Mouse (Mus musculus) stomach, embryonic 16.5 days (tissue): ENCODE measurements around the gene Esrra. TPM values are rescaled to one million over a fixed set of nuclear protein-coding genes. Genes with fewer than 3 reads are reported as not detected.

Source experiments
- ATAC-seq: fragments of 200-750 bp; cut with Nextera tagmentation; 2 replicates; pipeline ENCODE4 v1.8.0; 2017; ENCODE audit warnings: moderate number of reproducible peaks, moderate TSS enrichment; ENCODE audit not compliant: insufficient read depth, low FRiP score
- H3K27ac ChIP-seq: fragments of 300-500 bp; sonication (generic); 2 replicates; pipeline ENCODE4 v1.5.1; 2014; ENCODE audit warnings: low read length
- H3K27me3 ChIP-seq: fragments of 300-500 bp; sonication (generic); 2 replicates; pipeline ENCODE4 v1.6.1; 2014; ENCODE audit warnings: low read length, control low read depth, mixed read lengths; ENCODE audit not compliant: control insufficient read depth, insufficient read depth
- H3K36me3 ChIP-seq: fragments of 300-500 bp; sonication (generic); 2 replicates; pipeline ENCODE4 v1.6.1; 2014; ENCODE audit warnings: low read length; ENCODE audit not compliant: control insufficient read depth, insufficient read depth
- H3K4me1 ChIP-seq: fragments of 300-500 bp; sonication (generic); 2 replicates; pipeline ENCODE4 v1.6.1; 2014; ENCODE audit warnings: low read length, control low read depth, mixed read lengths; ENCODE audit not compliant: control insufficient read depth, insufficient read depth
- H3K4me2 ChIP-seq: fragments of 300-500 bp; sonication (generic); 2 replicates; pipeline ENCODE4 v1.6.1; 2014; ENCODE audit warnings: low read depth, low read length, mixed read lengths
- H3K4me3 ChIP-seq: fragments of 300-500 bp; sonication (generic); replicated peaks from 2 replicates; pipeline ENCODE4 v1.5.1; 2014; ENCODE audit warnings: mild to moderate bottlenecking, low read length
- H3K9ac ChIP-seq: fragments of 300-500 bp; sonication (generic); 2 replicates; pipeline ENCODE4 v1.6.1; 2014; ENCODE audit warnings: low read length
- H3K9me3 ChIP-seq: fragments of 300-500 bp; sonication (generic); replicated peaks from 2 replicates; pipeline ENCODE4 v1.6.1; 2016; ENCODE audit warnings: low read length, control low read depth; ENCODE audit not compliant: control insufficient read depth
- WGBS: fragments of 180-500 bp; shearing (Covaris S2); extraction: QIAGEN DNeasy Blood & Tissue Kit; methylation state at CpG from one replicate; pipeline ENCODE4 v1.1.7; 2014; 5-methylcytosine and 5-hydroxymethylcytosine counted together
- polyA plus RNA-seq: library from polyadenylated mRNA; unstranded; fragments of >200 nt; fragmentation: Nextera tagmentation; extraction: Ambion mirVana; gene quantifications from 2 replicates; pipeline ENCODE4 v1.2.1, GENCODE M21; 2015

The Esrra gene
- 17.8 and 18.0 TPM in 2 replicates for polyA plus RNA-seq

GRCm38 (mm10) chr19:6921647-6922567 is at the start of gene Esrra:
Gene Esrra, minus strand, starts transcription at chr19:6921813.
- ATAC-seq, result peak; percentile 96
- peaks cover 31% of the 10 kb centered on the region for H3K27me3 ChIP-seq
- H3K4me3 ChIP-seq, result peak within 1 kb of the TSS; percentile 84
- peak within 1 kb of the TSS; percentile 87 for H3K4me2 ChIP-seq
- H3K9ac ChIP-seq, result peak within 1 kb of the TSS; percentile 93
- peak within 1 kb of the TSS; percentile 92 for H3K27ac ChIP-seq
- peaks cover 40% of the 10 kb centered on the region for H3K4me1 ChIP-seq
- under 1% methylated on average over 65 of the region's 66 CpGs for WGBS
- H3K36me3 ChIP-seq, result no peaks in the 10 kb centered on the region; the same call in 1 of the 2 replicates
- no peaks in the 10 kb centered on the region; the same call in 1 of the 2 replicates for H3K9me3 ChIP-seq

- no peak for ATAC-seq
- H3K4me1 ChIP-seq, result peaks cover 45% of the 10 kb centered on the region
Observed at GRCm38 (mm10) chr19:6970460-6971085, 49.0 kb upstream of the Esrra start.

GRCm38 (mm10) chr19:6969665-6970381 is 48.2 kb upstream of the Esrra start:
- Histone ChIP-seq H3K36me3 (peaks cover 17% of the 10 kb centered on the region), H3K9me3 (no peaks in the 10 kb centered on the region), H3K4me1 (peaks cover 45% of the 10 kb centered on the region), H3K27me3 (no peaks in the 10 kb centered on the region), H3K4me2 (peak overlapping the region; percentile 74), H3K27ac (peak overlapping the region; percentile 78), H3K9ac (peak overlapping the region; percentile 85), H3K4me3 (peak overlapping the region; percentile 75)
- peak; percentile 78 for ATAC-seq
- under 1% methylated on average over 55 of the region's 55 CpGs for WGBS

More at GRCm38 (mm10) chr19:6970460-6971085, 49.0 kb upstream of the Esrra start:
- no peaks in the 10 kb centered on the region for H3K27me3 ChIP-seq
- H3K4me3 ChIP-seq, result peak overlapping the region; percentile 75; the same call in 1 of the 2 replicates
- peaks cover 11% of the 10 kb centered on the region for H3K36me3 ChIP-seq
- H3K9me3 ChIP-seq, result no peaks in the 10 kb centered on the region
- WGBS, result 27% methylated on average over 11 of the region's 11 CpGs
- peak overlapping the region; percentile 85 for H3K9ac ChIP-seq
- peak overlapping the region; percentile 74 for H3K4me2 ChIP-seq
- H3K27ac ChIP-seq, result peak overlapping the region; percentile 5; the same call in 1 of the 2 replicates

- H3K9ac ChIP-seq, result peak overlapping the region; percentile 85
- peak overlapping the region; percentile 75 for H3K4me3 ChIP-seq
- WGBS, result 0% methylated on average over 20 of the region's 20 CpGs
- no peaks in the 10 kb centered on the region for H3K9me3 ChIP-seq
- H3K27ac ChIP-seq, result peak overlapping the region; percentile 78
- H3K27me3 ChIP-seq, result no peaks in the 10 kb centered on the region
- H3K36me3 ChIP-seq, result peaks cover 22% of the 10 kb centered on the region
- H3K4me1 ChIP-seq, result peaks cover 45% of the 10 kb centered on the region
- peak overlapping the region; percentile 74 for H3K4me2 ChIP-seq
- ATAC-seq, result 0 out of 2 replicates have a peak, but pooled peaks have one; percentile 0
Observed at GRCm38 (mm10) chr19:6969291-6969664, 47.7 kb upstream of the Esrra start.

GRCm38 (mm10) chr19:6968491-6969271 is 47.1 kb upstream of the Esrra start:
- H3K27me3 ChIP-seq, result no peaks in the 10 kb centered on the region
- H3K9me3 ChIP-seq, result no peaks in the 10 kb centered on the region
- ATAC-seq, result peak; percentile 45; the same call in 1 of the 2 replicates
- peak overlapping the region; percentile 85 for H3K9ac ChIP-seq
- H3K4me2 ChIP-seq, result peak overlapping the region; percentile 74
- H3K36me3 ChIP-seq, result peaks cover 23% of the 10 kb centered on the region
- H3K27ac ChIP-seq, result peak overlapping the region; percentile 78
- H3K4me3 ChIP-seq, result peak overlapping the region; percentile 75
- 7% methylated on average over 15 of the region's 15 CpGs for WGBS
- H3K4me1 ChIP-seq, result peaks cover 41% of the 10 kb centered on the region

- no peak overlapping the region for H3K27ac ChIP-seq
- peaks cover 31% of the 10 kb centered on the region for H3K36me3 ChIP-seq
- 83% methylated on average over 10 of the region's 10 CpGs for WGBS
- no peak overlapping the region for H3K4me3 ChIP-seq
- H3K27me3 ChIP-seq, result no peaks in the 10 kb centered on the region
- H3K4me2 ChIP-seq, result no peak overlapping the region
- peaks cover 14% of the 10 kb centered on the region; the same call in 1 of the 2 replicates for H3K4me1 ChIP-seq
- H3K9ac ChIP-seq, result no peak overlapping the region
- no peaks in the 10 kb centered on the region for H3K9me3 ChIP-seq
- ATAC-seq, result no peak
Observed at GRCm38 (mm10) chr19:6956461-6956860, 34.8 kb upstream of the Esrra start.

- H3K9me3 ChIP-seq, result no peaks in the 10 kb centered on the region
- H3K27ac ChIP-seq, result no peak overlapping the region
- peaks cover 28% of the 10 kb centered on the region for H3K36me3 ChIP-seq
- H3K9ac ChIP-seq, result 0 out of 2 replicates have a peak overlapping the region, but pooled peaks have one; percentile 13
- no peaks in the 10 kb centered on the region for H3K27me3 ChIP-seq
- H3K4me2 ChIP-seq, result no peak overlapping the region
- no peak for ATAC-seq
- WGBS, result 76% methylated on average over 7 of the region's 7 CpGs
- no peak overlapping the region for H3K4me3 ChIP-seq
- H3K4me1 ChIP-seq, result peaks cover 14% of the 10 kb centered on the region; the same call in 1 of the 2 replicates
Observed at GRCm38 (mm10) chr19:6955424-6955823, 33.8 kb upstream of the Esrra start.

GRCm38 (mm10) chr19:6954046-6954445 is 32.4 kb upstream of the Esrra start:
- Histone ChIP-seq H3K4me3 (no peak overlapping the region), H3K9ac (0 out of 2 replicates have a peak overlapping the region, but pooled peaks have one; percentile 27), H3K4me1 (peaks cover 27% of the 10 kb centered on the region), H3K9me3 (no peaks in the 10 kb centered on the region), H3K27me3 (no peaks in the 10 kb centered on the region), H3K27ac (no peak overlapping the region), H3K4me2 (no peak overlapping the region), H3K36me3 (peaks cover 20% of the 10 kb centered on the region)
- ATAC-seq, result no peak
- 58% methylated on average over 9 of the region's 9 CpGs for WGBS
